Mouse (Mus musculus) frontal cortex, postnatal 25 days (tissue): ENCODE measurements around the gene Omp.
A peak's percentile ranks its signal among the peaks of the same experiment; 100 is the strongest.

Source experiments
- DNase-seq, 2 experiments: peaks; one replicate each; pipeline ENCODE4 v3.0.0; 2022; ENCODE audit warnings: low spot score in 2 of 2

Gene Omp

GRCm38 (mm10) chr7:98103002-98103941, 42.0 kb downstream of the Omp start:
- DNase-seq = peak; percentile 78 to 85

- DNase-seq = no peak
Observed at GRCm38 (mm10) chr7:98102488-98102887, 42.8 kb downstream of the Omp start.

GRCm38 (mm10) chr7:98097557-98097956, 47.7 kb downstream of the Omp start:
- no peak for DNase-seq

- DNase-seq = no peak
Observed at GRCm38 (mm10) chr7:98095852-98096251, 49.5 kb downstream of the Omp start.
